Mouse (Mus musculus) adrenal gland, postnatal 14 days (tissue): ENCODE measurements around the gene Ptprh. TPM values are rescaled to one million over a fixed set of nuclear protein-coding genes. Genes with fewer than 3 reads are reported as not detected.

ENCODE experiments used
- DNase-seq: peaks from one replicate; pipeline ENCODE4 v3.0.0; 2021; ENCODE audit warnings: mixed read lengths
- long read RNA-seq, 2 experiments: library from polyadenylated mRNA; stranded (forward); transcript quantifications; one replicate each; pipeline ENCODE4 v2.0.0; 2021
- total RNA-seq: library from RNA; stranded (reverse); gene quantifications from 2 replicates; pipeline ENCODE4 v1.2.3, GENCODE M21; 2021

Ptprh gene
- not detected in 2 replicates for total RNA-seq
- long read RNA-seq, experiment 1 = 0 reads
- long read RNA-seq, experiment 2 = 0 reads

DNA sequence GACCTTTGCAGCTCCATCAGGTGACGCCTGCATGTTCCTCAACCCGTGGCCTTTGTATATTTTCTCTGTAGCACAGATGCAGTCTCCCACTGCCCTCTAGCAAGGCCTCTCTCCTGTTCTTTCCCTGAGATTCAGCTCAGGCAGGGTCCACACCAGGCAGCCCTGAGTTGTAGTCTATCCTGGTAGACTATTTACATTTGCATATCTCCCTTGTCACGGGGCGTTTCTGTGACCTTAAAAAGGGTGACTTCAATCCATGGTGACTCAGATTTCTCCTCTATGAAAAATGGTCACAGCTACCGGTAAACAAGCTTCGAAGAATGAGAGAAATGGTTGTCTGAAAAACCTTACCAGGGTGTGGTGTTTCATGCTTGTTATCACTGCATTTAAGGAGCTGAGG, at the start of gene Ptprh:
Gene Ptprh, minus strand, starts transcription at position 169 of the 400 bp plus-strand sequence.
- DNase-seq = no peak

DNA sequence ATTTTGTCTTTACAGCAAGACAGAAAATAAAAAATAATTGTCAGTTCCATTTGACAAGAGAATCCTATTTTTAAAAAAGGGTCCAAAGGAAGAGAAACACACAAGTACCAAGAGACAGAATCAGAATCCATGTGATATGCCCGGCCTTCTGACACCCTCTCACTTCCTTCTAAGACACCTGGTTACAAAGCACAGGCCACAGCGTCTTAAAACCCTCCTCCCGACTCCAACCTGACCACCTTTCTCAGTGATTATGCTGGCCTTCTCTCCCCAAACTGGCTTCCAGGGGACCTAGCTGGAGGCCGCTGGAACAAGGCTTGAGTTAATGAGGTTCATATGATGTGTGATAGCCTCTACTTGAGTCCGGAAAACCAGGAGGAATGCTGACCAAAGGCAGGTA, 49.5 kb upstream of the Ptprh start:
- DNase-seq = no peak

DNA sequence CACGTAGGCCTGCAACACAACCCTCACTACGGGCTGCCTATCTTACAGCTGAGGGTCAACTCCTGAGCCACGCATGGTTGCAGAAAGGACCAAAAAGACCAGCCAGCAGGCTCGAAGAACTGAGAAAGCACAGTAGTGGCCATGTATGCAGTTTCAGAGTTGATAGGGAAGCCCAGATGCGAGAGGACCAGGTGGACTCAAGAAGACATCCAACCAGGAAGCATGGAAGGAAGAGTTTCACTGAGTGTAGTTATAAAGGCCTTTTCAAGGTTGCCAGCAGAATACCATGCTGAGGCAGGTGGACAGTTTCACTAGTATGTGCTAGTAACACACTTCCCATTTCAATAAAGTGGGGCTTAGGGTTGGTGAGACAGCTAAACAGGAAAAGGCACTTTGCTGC, 48.9 kb upstream of the Ptprh start:
- DNase-seq = peak; percentile 1

DNA sequence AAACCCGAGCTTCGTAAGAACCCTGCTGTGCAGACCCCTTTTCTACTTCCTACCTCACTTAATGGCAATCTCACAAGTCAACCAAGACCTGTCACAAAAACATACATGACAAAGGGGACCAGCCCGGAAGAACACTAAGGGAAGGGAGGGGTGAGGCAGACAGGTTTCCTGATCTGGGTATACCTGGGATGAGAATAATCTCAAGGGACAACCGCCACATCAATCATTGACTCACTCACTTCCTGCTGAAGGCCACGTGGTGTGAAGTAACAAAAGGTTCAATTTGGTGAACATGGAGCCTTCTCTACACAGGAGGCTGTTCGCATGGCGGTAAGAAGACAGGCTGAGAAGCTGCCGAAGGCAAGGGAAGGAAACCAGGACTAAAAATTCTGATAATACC, 47.7 kb upstream of the Ptprh start:
- no peak for DNase-seq

DNA sequence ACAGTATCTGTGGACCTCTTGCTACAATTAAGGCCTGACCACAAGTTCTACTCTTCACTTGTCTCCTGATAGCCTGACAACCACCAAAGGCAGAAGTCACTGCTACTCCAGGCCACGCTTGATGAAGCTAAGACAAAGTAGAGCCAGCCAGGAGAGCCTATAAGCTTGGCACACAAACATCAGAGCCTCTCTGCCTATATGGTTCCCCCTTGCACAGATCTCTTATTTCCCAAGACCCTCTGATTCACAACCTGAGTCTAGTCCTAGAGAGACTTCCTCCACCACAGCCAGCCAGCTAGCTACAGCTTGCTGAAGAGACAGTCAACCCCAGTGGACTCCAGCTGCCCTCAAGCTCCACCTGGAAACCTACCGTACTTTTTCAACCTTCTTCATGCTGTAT, 44.2 kb upstream of the Ptprh start:
- peak; percentile 4 for DNase-seq

DNA sequence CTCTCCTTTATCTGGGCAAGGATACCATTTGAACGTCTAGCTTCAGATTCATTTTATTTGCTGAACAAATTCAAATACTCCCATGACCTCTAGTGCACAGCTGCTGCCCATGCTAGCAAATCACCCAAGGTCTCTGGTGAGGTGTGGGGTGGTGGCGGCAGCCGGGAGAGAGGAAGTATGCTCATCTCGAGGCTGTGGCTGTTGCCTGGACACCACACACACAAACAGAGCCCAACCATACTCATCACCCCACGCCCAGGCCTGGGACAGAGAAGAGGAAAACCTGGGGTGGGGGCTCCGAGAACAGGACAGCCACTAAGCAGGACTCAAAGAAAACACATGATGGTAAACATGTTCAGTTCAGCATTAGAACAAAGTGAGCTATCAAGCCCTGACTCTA, 43.5 kb upstream of the Ptprh start:
- DNase-seq = peak; percentile 65

DNA sequence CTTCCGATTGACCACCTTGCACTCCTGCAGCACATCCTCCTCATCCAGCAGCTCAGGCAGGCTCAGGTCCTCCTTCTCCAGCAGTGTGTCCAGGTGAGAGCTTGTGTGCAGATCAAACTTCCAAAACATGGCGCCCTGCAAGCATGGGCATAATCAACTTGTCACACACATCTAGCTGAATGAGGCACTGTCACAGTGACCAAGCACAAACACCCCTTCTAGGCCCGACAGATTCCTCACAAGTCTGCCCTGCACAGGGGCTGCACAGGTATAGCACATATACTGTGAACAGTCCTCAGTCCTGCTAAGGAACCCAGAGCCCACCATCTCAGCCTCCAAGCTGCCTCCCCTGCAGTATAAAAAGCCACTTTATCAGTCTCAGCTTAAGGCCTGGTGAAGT, 43.0 kb upstream of the Ptprh start:
- DNase-seq = no peak

DNA sequence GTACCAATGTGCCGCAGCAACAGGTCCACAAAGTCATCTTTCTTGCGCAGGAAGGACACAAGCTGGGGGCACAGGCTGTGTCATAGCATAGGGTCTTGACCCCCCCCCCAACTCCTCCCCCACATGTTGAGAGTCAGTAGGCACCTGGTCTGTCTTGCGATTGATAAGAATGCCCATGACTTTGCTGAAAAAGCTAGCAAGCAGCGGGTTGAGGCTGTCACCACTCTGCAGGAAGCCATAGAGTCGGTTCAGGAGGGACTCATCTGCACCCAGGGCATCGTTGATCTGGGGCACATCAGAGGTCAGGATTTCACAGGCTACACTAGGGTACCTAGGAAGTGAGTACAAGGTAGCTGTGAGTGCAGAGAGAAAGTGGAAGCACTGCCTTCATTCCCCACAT, 39.4 kb upstream of the Ptprh start:
- no peak for DNase-seq

DNA sequence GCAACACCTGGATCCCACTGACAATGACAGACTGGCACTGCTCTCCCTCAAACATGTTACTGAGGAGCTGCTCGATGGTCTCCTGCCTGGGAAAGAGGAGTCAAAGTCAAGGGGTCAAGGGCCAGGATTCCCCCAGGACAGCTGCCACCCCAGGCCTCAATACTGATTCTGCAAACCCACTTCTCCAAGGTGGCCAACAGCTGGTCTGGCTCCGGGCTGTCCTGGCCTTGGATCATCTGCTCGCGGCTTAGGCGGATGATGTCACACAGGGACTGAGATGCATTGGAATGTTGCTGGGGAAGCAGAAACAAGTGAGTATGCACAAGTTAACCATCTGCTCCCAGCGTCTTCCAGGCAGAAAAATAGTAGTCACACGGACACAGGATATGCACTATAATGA, 38.1 kb upstream of the Ptprh start:
- peak; percentile 39 for DNase-seq

DNA sequence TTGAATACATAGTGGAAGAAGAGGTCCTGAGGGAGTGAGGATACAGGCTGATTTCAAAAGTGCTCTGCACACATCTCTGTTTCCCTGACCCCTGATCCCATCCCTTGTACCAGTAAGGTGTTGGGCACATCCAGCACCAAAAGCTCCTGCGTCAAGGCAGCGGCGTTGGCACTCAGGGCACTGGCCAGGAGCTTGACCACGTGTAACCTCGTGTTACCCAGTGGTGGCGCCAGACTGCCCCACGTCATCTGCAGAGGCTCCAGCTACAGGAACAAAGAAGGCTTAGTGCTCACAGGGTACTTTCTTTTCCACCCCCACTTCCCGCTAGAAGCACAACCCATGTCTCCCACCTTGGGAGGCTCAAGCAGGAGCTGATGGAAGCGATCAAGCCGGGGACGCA, 37.3 kb upstream of the Ptprh start:
- no peak for DNase-seq

DNA sequence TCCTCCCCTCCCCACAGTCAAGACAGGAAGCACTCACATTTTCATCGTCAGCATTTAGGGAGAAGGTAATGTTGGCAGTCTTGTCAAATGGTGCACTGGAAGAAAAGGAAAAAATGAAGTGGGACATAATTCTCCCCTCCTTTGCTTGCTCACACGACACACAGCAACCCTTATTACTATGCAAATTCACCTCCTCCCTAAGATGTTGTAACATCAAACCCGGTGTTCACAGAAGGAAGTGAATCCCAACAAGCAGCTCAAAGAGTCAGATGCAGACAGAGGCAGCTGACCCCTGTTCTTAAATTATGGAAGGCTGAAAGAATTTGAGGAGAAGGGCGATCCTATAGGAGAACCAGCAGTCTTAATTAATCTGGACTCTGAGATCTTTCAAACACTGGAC, 32.3 kb upstream of the Ptprh start:
- DNase-seq = no peak

DNA sequence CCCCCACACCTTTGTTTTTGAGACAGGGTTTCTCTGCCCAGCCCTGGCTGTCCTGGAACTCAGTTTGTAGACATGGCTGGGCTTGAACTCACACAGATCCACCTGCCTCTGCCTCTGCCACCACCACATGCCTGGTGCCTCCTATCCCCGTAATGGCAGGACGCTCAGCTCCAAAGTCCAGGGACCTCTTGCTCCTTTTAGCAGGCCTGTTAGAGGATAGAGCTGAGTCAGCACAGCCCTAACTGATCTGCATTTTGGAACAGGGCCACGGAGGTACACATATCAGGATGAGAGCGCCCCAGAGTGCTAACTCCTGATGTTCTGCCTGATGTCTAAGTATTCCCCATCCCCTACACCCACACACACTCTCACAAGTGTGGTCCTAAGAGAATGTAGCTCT, 27.2 kb upstream of the Ptprh start, which contains the start of gene Tmem86b:
Gene Tmem86b, minus strand, starts transcription at position 392 of the 400 bp plus-strand sequence.
- DNase-seq = no peak

DNA sequence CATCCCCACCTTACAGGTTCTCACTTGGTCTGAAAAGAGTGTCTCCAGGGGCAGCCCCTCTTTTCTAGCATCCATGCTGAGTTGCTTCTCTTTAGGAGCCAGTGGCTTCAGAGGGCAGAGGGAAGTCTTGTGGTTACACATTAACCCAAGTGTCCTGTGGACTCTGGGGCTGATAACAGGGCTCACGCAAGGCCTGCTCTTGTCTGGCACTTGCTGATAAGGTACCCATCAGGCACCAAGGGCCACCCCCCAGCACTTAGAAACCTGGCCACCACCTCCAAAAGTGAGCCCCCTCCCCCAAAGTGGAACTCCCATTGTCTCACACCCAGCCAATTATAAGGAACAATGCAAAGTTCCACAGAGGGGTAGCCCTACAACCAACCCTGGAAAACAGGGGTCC, 26.4 kb upstream of the Ptprh start:
- DNase-seq = no peak

DNA sequence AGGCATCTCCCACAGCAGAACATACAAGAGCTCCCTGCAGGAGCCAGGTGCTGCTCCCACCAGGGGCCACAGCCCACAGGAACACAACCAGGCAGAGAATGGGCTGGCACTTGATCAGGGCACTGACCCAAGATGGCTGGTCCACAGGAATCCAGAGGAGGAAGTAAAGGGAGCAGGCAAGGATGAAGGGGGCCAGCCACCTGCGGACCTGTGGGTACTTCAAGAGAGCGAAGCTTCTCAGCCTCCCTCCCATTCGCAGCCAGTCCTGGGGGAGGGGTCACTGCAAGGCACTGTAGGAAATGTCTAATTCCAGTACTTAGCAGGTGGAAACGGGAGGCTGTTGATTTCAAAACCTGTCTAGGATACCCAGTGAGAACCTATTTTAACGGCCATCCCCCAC, 25.7 kb upstream of the Ptprh start:
- DNase-seq = no peak

DNA sequence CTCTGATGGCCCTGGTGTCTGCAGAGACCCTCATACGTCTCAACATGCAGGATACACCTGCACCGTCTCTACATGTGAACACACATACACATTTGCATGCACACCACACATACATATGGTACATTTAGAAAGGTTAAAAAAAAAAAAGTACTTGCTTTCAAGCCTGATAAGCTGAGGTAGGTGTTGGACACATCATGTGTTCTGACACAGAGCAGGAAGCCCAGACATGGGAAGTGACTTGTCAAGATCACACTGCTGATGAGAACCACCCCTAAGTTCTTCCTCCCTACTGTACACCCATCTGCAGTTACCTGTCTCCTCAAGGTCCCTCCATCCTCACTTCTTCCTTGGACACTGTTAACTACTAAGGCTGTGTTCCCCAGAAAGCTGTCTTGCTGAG, 22.1 kb upstream of the Ptprh start:
- DNase-seq = no peak

DNA sequence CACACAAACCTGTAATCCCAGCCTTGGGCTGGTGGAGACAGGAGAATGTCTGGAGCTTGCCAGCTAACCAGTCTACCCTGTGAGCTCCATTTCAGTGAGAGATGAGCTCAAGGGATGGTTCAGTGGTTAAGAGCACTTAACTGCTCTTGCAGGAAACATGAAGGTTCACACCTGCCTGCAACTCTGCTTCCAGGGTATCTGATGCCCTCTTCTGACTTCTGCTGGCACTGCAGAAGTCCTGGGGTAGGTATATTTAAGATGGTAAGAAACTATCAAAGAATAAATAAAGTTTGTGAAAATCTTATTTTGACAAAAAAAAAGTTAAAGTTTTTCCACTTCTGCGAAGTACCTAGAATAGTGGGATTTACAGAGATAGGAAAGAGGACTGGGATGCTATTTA, 20.5 kb upstream of the Ptprh start:
- DNase-seq = no peak

DNA sequence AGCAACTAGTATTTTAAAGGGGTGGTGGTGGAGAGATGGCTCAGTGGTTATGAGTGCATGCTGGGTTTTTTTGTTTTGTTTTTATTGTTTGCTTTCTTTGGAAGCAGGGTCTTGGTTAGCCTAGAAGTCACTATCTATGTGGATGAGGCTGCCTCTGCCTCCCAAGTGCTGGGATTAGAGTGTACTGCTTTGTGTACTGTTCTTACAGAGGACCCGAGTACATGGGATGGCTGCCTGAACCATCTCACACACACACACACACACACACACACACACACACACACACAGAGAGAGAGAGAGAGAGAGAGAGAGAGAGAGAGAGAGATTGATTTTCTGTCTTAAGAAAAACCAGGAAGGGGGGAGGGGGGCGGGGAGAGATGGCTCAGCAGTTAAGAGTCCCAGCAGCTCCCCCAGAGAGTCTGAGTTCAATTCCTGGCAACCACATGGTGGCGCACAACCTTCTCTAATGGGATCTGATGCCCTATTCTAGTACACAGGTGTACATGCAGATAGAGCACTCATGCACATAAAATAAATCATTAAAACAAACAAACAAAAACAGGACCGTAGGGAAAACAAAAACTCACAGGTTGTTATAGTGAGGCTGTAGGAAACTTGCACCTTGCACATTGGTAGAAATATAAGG, 19.8 kb upstream of the Ptprh start:
- peak; percentile 65 for DNase-seq

DNA sequence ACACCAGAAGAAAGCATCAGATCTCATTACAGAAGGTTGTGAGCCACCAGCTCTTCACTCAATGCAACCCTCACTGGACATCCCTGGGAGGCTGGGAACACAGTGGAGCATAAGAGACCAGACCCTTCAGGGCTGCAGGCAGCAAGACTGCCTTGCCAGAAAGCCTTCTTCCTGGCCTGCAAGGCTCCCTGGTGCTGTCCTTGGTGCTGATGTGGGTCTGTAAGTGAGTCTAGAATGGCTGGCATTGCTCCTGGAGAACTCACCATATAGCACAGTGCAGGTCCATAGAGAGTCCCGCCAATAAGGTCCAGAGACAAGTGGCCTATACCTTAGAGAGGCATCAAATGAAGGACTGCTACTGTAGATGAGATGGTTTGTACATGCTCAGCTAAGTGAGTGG, 16.1 kb upstream of the Ptprh start:
- peak; percentile 78 for DNase-seq

DNA sequence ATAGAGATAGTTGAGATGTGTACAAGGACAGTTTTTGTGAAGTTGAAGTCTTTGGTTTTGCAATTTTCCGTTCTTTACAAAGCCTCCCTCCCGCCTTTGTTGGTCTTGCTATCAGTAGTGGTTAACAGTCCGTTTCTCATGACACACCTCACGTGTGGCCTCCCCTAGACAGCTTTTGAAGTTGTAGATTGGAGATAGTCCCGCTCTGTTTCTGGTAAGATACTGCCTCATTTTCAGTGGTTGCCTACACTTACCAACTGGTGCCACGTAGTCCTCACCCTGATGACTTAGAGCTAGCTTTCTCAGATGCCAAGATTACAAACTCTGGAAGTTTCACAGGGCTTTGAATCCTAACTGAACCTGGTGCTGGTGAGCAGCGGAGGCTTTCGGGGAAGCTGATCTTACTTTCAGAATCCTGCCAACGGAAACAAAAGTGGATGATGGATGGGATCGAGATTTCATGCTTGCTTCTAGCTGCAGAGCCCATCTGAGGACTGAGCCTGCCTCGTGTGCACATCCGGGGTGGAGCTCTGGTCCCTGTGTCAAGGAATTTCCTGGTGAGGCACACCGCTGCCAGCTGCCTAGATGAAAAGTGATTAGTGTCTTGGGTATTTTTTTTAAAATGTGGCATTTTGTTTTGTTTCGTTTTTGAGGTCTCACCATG, 10.0 kb upstream of the Ptprh start:
- no peak for DNase-seq

DNA sequence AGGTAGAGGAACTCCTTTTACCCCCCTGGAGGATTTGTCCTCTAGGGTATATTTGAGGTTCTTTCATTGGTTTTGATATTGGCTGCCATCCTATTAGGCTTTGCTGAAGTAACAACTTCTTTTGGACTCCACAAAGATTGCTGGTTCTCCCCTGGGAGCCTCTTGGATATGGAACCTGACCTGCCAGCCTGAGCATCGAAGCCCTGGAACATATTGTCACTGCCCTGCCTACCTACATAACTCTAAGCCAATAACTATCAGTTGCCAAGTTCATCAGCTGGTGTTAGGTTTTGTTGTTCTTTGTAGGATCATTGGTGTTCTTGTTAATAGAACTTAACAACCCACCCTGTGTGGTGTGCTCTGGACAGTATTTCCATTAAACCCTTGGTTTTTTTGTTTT, 9.1 kb upstream of the Ptprh start:
- DNase-seq = no peak

DNA sequence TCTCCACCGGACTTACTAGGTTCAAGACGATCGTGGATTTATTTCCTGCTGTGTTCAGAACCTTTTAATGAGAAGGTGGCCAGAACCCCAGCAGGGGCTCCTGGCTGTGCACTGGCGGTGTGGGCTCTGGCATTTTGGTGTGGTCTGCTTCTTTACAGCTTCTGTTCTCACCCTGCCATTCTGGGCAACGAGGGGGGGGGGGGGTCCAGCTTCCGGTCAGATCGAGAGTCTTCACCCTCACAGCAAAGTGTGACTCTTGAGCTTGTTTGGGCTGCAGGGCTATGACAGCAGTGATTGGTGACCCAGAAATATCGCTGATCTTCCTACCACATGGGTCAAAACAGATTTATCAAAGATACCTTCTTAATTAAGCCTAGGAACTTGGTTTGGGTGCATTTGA, 8.5 kb upstream of the Ptprh start:
- DNase-seq = no peak

DNA sequence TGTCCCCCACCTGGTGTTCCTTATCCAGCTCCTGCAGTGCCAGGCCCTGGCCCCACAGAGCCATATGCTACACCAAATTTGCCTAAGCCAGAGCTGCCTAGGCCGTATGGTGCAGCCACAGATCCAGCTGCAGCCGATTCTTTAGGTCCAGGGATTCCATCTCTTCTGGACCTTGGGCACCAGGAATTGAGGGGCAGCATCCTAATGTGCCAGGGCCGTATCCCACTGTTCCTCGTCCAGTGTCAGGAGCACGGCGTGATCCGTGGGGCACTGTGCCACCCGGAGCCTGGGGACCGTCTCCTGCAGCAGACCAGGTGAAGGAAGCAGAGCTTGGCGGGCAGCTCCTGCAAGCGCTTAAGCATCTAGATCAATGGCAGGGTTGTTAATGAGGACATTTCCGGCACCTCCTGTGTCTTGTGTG, 8.1 kb upstream of the Ptprh start:
- no peak for DNase-seq

DNA sequence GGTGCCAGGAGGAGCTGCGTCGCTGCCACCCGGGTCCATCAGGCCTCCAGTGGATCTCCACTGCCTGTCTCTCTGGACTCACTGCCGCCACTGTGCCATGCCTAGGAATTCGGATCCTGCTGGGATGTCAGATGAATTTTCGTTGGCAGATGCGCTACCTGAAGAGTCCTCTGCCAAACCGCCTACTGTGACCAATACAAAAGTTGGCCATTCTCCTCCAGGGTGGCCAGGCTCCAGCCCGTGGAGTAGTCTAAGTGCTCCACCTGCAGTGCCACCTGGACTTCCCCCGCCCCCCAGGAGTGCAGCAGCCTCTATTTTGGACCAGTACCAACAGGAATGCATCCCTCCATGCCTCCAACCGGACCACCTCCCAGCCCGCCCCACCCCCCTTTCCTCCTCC, 7.7 kb upstream of the Ptprh start:
- no peak for DNase-seq

DNA sequence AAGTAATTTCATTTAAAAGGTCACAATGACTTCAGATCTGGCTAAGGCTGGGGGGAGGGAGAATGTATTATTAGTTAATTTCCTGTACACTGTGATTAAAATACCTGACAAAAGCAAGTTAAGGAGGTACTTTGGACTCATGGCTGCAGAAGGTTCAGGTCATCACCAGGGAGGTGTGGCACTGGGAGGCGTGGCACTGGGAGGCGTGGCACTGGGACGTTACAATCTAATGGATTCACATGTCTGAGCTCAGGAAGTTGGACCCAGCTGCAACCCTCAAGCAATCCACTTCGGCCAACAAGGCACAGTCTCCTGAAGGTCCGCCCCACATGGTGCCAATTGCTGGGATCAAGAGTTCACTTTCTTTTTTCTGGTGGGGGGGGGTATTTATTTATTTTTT, 4.2 kb upstream of the Ptprh start:
- no peak for DNase-seq
